ENCODE assay signal across 14 mouse cellular contexts in genomic region chr10:118608376-118609145, GRCm38 (mm10).
"Had no signal": no experiment of that assay in that cellular context is flagged by ENCODE, and none has a peak within 500 bp of the region (broad histone marks: within the 10 kb centered on the region; RNA-seq: fewer than 3 reads in every experiment).

No protein-coding gene starts in this region.

- DNase-seq: kidney, postnatal 25 days; layer of hippocampus, adult 9-11 months; layer of hippocampus, postnatal 36 days; lung, adult 18-20 months; midbrain, embryonic 14.5 days; retina, postnatal 1 day; right cerebral cortex, postnatal 4 days; spleen, adult 18-20 months; thymus, adult 2 months; thymus, postnatal 25 days had no signal

- H3K4me2 ChIP-seq: kidney, embryonic 15.5 days; limb, embryonic 15.5 days; neural tube, embryonic 12.5 days had no signal

- H3K27ac ChIP-seq: kidney, embryonic 15.5 days; limb, embryonic 15.5 days; liver, embryonic 14.5 days; neural tube, embryonic 12.5 days had no signal

- H3K9me3 ChIP-seq: kidney, embryonic 15.5 days; limb, embryonic 15.5 days; neural tube, embryonic 12.5 days had no signal

- H3K27me3 ChIP-seq: kidney, embryonic 15.5 days; limb, embryonic 15.5 days; neural tube, embryonic 12.5 days had no signal

- H3K4me1 ChIP-seq: kidney, embryonic 15.5 days; limb, embryonic 15.5 days; neural tube, embryonic 12.5 days had no signal

- H3K36me3 ChIP-seq: kidney, embryonic 15.5 days; limb, embryonic 15.5 days; neural tube, embryonic 12.5 days had no signal

- H3K9ac ChIP-seq: kidney, embryonic 15.5 days; limb, embryonic 15.5 days; liver, embryonic 14.5 days; neural tube, embryonic 12.5 days had no signal

- H3K4me3 ChIP-seq: kidney, embryonic 15.5 days; limb, embryonic 15.5 days; neural tube, embryonic 12.5 days had no signal
